Mouse (Mus musculus) ES-Bruce4 (cell line): ENCODE data around the gene Myo3b. TPM values are rescaled to one million over a fixed set of nuclear protein-coding genes. Genes with fewer than 3 reads are reported as not detected.

Source experiments
- H3K27ac ChIP-seq: 2 replicates; pipeline ENCODE4 v1.5.1; 2012; ENCODE audit warnings: low read length, inconsistent platforms; ENCODE audit not compliant: insufficient read depth
- H3K27me3 ChIP-seq: 2 replicates; pipeline ENCODE4 v1.6.1; 2012; ENCODE audit warnings: mild to moderate bottlenecking, low read length, inconsistent platforms; ENCODE audit not compliant: control insufficient read depth, poor library complexity, insufficient read depth, severe bottlenecking
- H3K36me3 ChIP-seq: 2 replicates; pipeline ENCODE4 v1.6.1; 2012; ENCODE audit warnings: inconsistent platforms, mild to moderate bottlenecking, low read length, moderate library complexity; ENCODE audit not compliant: control insufficient read depth, poor library complexity, insufficient read depth, severe bottlenecking
- H3K4me1 ChIP-seq: one replicate; pipeline ENCODE4 v1.8.1; 2011; ENCODE audit warnings: low read length; ENCODE audit not compliant: control insufficient read depth, insufficient read depth
- H3K4me3 ChIP-seq: 2 replicates; pipeline ENCODE4 v1.5.1; 2011; ENCODE audit warnings: low read depth, mild to moderate bottlenecking, low read length
- H3K9ac ChIP-seq: 2 replicates; pipeline ENCODE4 v1.6.1; 2012; ENCODE audit warnings: low read depth, mild to moderate bottlenecking, inconsistent platforms; ENCODE audit not compliant: poor library complexity, severe bottlenecking
- H3K9me3 ChIP-seq: replicated peaks from 2 replicates; pipeline ENCODE4 v1.6.1; 2012; ENCODE audit warnings: mild to moderate bottlenecking, low read length, inconsistent platforms; ENCODE audit not compliant: control insufficient read depth, poor library complexity, insufficient read depth, severe bottlenecking
- CTCF ChIP-seq: IDR thresholded peaks from one replicate; pipeline ENCODE4 v1.8.1; 2011; ENCODE audit warnings: low read depth, low read length
- EP300 ChIP-seq: IDR thresholded peaks from 2 replicates; pipeline ENCODE4 v1.6.1; 2011; ENCODE audit warnings: low read depth, low read length; ENCODE audit not compliant: insufficient read depth
- POLR2A ChIP-seq: IDR thresholded peaks from one replicate; pipeline ENCODE4 v1.8.1; 2011; ENCODE audit warnings: low read length; ENCODE audit not compliant: insufficient read depth
- polyA plus RNA-seq: library from polyadenylated mRNA; stranded (reverse); fragments of >200 nt; gene quantifications from 2 replicates; pipeline ENCODE4 v1.2.4, GENCODE M21; 2011; ENCODE audit warnings: low read depth; ENCODE audit not compliant: missing spikeins, insufficient read depth, insufficient read length

Myo3b gene
- polyA plus RNA-seq, 1 experiment, result not detected

GRCm38 (mm10) chr2:70118376-70119264 lies 79.7 kb downstream of the Myo3b start:
- Histone ChIP-seq H3K36me3 (no peaks in the 10 kb centered on the region), H3K27ac (no peak overlapping the region), H3K9me3 (no peaks in the 10 kb centered on the region), H3K4me1 (no peaks in the 10 kb centered on the region), H3K9ac (no peak overlapping the region), H3K4me3 (no peak overlapping the region), H3K27me3 (no peaks in the 10 kb centered on the region; the same call in 1 of the 2 replicates)
- no peak for TF ChIP-seq CTCF
- no peak for TF ChIP-seq POLR2A

GRCm38 (mm10) chr2:70119265-70119663 lies 80.3 kb downstream of the Myo3b start:
- no peaks in the 10 kb centered on the region for H3K9me3 ChIP-seq
- H3K9ac ChIP-seq, result no peak overlapping the region
- no peak overlapping the region for H3K4me3 ChIP-seq
- TF ChIP-seq CTCF, result no peak
- no peak for TF ChIP-seq POLR2A
- TF ChIP-seq EP300, result no peak
- no peak overlapping the region for H3K27ac ChIP-seq
- no peaks in the 10 kb centered on the region for H3K4me1 ChIP-seq
- no peaks in the 10 kb centered on the region; the same call in 1 of the 2 replicates for H3K27me3 ChIP-seq
- H3K36me3 ChIP-seq, result no peaks in the 10 kb centered on the region

- no peak overlapping the region for H3K27ac ChIP-seq
- no peaks in the 10 kb centered on the region; the same call in 1 of the 2 replicates for H3K27me3 ChIP-seq
- H3K9ac ChIP-seq, result no peak overlapping the region
- no peaks in the 10 kb centered on the region for H3K9me3 ChIP-seq
- no peaks in the 10 kb centered on the region for H3K36me3 ChIP-seq
- TF ChIP-seq POLR2A (no peak), CTCF (no peak), EP300 (no peak)
- no peak overlapping the region for H3K4me3 ChIP-seq
- no peaks in the 10 kb centered on the region for H3K4me1 ChIP-seq
Measured at GRCm38 (mm10) chr2:70126330-70126729, 87.4 kb downstream of the Myo3b start.

GRCm38 (mm10) chr2:70126783-70127182 lies 87.9 kb downstream of the Myo3b start:
- Histone ChIP-seq H3K4me3 (no peak overlapping the region), H3K9ac (no peak overlapping the region), H3K27me3 (no peaks in the 10 kb centered on the region; the same call in 1 of the 2 replicates), H3K4me1 (no peaks in the 10 kb centered on the region), H3K27ac (no peak overlapping the region), H3K9me3 (no peaks in the 10 kb centered on the region), H3K36me3 (no peaks in the 10 kb centered on the region)
- TF ChIP-seq CTCF (peak; percentile 86), EP300 (no peak)

GRCm38 (mm10) chr2:70127351-70128148 lies 88.6 kb downstream of the Myo3b start:
- Histone ChIP-seq H3K36me3 (no peaks in the 10 kb centered on the region), H3K9ac (no peak overlapping the region), H3K4me3 (no peak overlapping the region), H3K9me3 (no peaks in the 10 kb centered on the region), H3K4me1 (no peaks in the 10 kb centered on the region), H3K27me3 (no peaks in the 10 kb centered on the region; the same call in 1 of the 2 replicates), H3K27ac (no peak overlapping the region)
- TF ChIP-seq CTCF, result no peak
- TF ChIP-seq EP300, result no peak
- TF ChIP-seq POLR2A, result no peak

GRCm38 (mm10) chr2:70128590-70128989 lies 89.7 kb downstream of the Myo3b start:
- no peaks in the 10 kb centered on the region for H3K9me3 ChIP-seq
- H3K4me3 ChIP-seq, result no peak overlapping the region
- H3K9ac ChIP-seq, result no peak overlapping the region
- 0 out of 2 replicates have a peak, but pooled peaks cover 2% of the 10 kb centered on the region for H3K27me3 ChIP-seq
- no peak for TF ChIP-seq EP300
- no peak for TF ChIP-seq CTCF
- no peaks in the 10 kb centered on the region for H3K36me3 ChIP-seq
- no peaks in the 10 kb centered on the region for H3K4me1 ChIP-seq
- no peak overlapping the region for H3K27ac ChIP-seq
